Mouse (Mus musculus): Measurements from ENCODE around the gene Zfp770.

Gene Zfp770

GRCm38 (mm10) chr2:114143842-114144241, 57.4 kb downstream of the Zfp770 start:
- DNase-seq (ENCODE audit: low spot score): no peak
